Mouse (Mus musculus) hindbrain, embryonic 15.5 days (tissue): ENCODE results near the gene Sord. TPM values are rescaled to one million over a fixed set of nuclear protein-coding genes. Genes with fewer than 3 reads are reported as not detected.

Experiments
- ATAC-seq: fragments of 200-750 bp; cut with Nextera tagmentation; 2 replicates; pipeline ENCODE4 v1.8.0; 2017; ENCODE audit warnings: low read depth, moderate number of reproducible peaks, moderate TSS enrichment; ENCODE audit not compliant: low FRiP score
- H3K27ac ChIP-seq: fragments of 300-500 bp; sonication (generic); replicated peaks from 2 replicates; pipeline ENCODE4 v1.5.1; 2015; ENCODE audit warnings: mild to moderate bottlenecking, inconsistent platforms
- H3K27me3 ChIP-seq: fragments of 300-500 bp; sonication (generic); 2 replicates; pipeline ENCODE4 v1.6.1; 2015; ENCODE audit warnings: control low read depth, inconsistent platforms
- H3K36me3 ChIP-seq: fragments of 300-500 bp; sonication (generic); 2 replicates; pipeline ENCODE4 v1.6.1; 2015; ENCODE audit warnings: control low read depth, inconsistent platforms
- H3K4me1 ChIP-seq: fragments of 300-500 bp; sonication (generic); replicated peaks from 2 replicates; pipeline ENCODE4 v1.6.1; 2015; ENCODE audit warnings: control low read depth, inconsistent platforms
- H3K4me2 ChIP-seq: fragments of 300-500 bp; sonication (generic); 2 replicates; pipeline ENCODE4 v1.6.1; 2015; ENCODE audit warnings: moderate library complexity, mild to moderate bottlenecking, inconsistent platforms
- H3K4me3 ChIP-seq: fragments of 300-500 bp; sonication (generic); 2 replicates; pipeline ENCODE4 v1.5.1; 2015; ENCODE audit warnings: mild to moderate bottlenecking, inconsistent platforms
- H3K9ac ChIP-seq: fragments of 300-500 bp; sonication (generic); 2 replicates; pipeline ENCODE4 v1.6.1; 2015; ENCODE audit warnings: inconsistent platforms
- H3K9me3 ChIP-seq: fragments of 300-500 bp; sonication (generic); 2 replicates; pipeline ENCODE4 v1.6.1; 2016; ENCODE audit warnings: control low read depth, inconsistent platforms
- WGBS: fragments of 180-500 bp; shearing (Covaris S2); methylation state at CpG from one replicate; pipeline ENCODE4 v1.1.7; 2015; 5-methylcytosine and 5-hydroxymethylcytosine counted together
- polyA plus RNA-seq: library from polyadenylated mRNA; unstranded; fragments of >200 nt; fragmentation: Nextera tagmentation; extraction: Ambion mirVana; gene quantifications from 2 replicates; pipeline ENCODE4 v1.2.1, GENCODE M21; 2015

Sord gene
- polyA plus RNA-seq, 1 experiment from 2014 or later: 23.7 TPM

- Histone ChIP-seq H3K36me3 (no peaks in the 10 kb centered on the region), H3K4me2 (peak within 1 kb of the TSS; percentile 52), H3K9me3 (no peaks in the 10 kb centered on the region), H3K27me3 (peaks cover 80% of the 10 kb centered on the region), H3K27ac (no peak within 1 kb of the TSS), H3K4me3 (peak within 1 kb of the TSS; percentile 28), H3K4me1 (peaks cover 49% of the 10 kb centered on the region), H3K9ac (peak within 1 kb of the TSS; percentile 2)
- WGBS: 3% methylated on average over 13 of the region's 13 CpGs
- ATAC-seq: no peak
Measured at GRCm38 (mm10) chr2:122298096-122298499, 63.5 kb downstream of the Sord start, which contains the start of gene Duox2. Gene Duox2, minus strand, starts transcription at chr2:122298449.

- 1% methylated on average over 43 of the region's 43 CpGs for WGBS
- Histone ChIP-seq H3K4me1 (peaks cover 49% of the 10 kb centered on the region), H3K27me3 (peaks cover 78% of the 10 kb centered on the region), H3K36me3 (no peaks in the 10 kb centered on the region), H3K4me2 (peak within 1 kb of the TSS; percentile 52), H3K4me3 (peak within 1 kb of the TSS; percentile 28), H3K9me3 (no peaks in the 10 kb centered on the region), H3K9ac (peak within 1 kb of the TSS; percentile 2), H3K27ac (no peak within 1 kb of the TSS)
- no peak for ATAC-seq
Measured at GRCm38 (mm10) chr2:122298596-122299490, 64.3 kb downstream of the Sord start, which contains the start of gene Duoxa2. Gene Duoxa2, plus strand, starts transcription at chr2:122298900.

GRCm38 (mm10) chr2:122299911-122300655 is 65.5 kb downstream of the Sord start:
- Histone ChIP-seq H3K9ac (no peak overlapping the region), H3K4me3 (no peak overlapping the region), H3K9me3 (no peaks in the 10 kb centered on the region), H3K36me3 (no peaks in the 10 kb centered on the region), H3K4me1 (peaks cover 49% of the 10 kb centered on the region), H3K27ac (no peak overlapping the region), H3K27me3 (peaks cover 76% of the 10 kb centered on the region), H3K4me2 (no peak overlapping the region)
- ATAC-seq: no peak
- WGBS: 8% methylated on average over 14 of the region's 14 CpGs

GRCm38 (mm10) chr2:122300656-122301020 is 66.1 kb downstream of the Sord start:
- Histone ChIP-seq H3K4me2 (peak overlapping the region; percentile 88), H3K4me1 (peaks cover 49% of the 10 kb centered on the region), H3K27ac (no peak overlapping the region), H3K9ac (no peak overlapping the region), H3K36me3 (no peaks in the 10 kb centered on the region), H3K9me3 (no peaks in the 10 kb centered on the region), H3K27me3 (peaks cover 71% of the 10 kb centered on the region), H3K4me3 (peak overlapping the region; percentile 38)
- no peak for ATAC-seq
- WGBS: 6% methylated on average over 14 of the region's 14 CpGs

GRCm38 (mm10) chr2:122301081-122301920 is 66.8 kb downstream of the Sord start:
- Histone ChIP-seq H3K9ac (peak overlapping the region; percentile 39), H3K27ac (no peak overlapping the region), H3K4me1 (peaks cover 49% of the 10 kb centered on the region), H3K9me3 (no peaks in the 10 kb centered on the region), H3K4me3 (peak overlapping the region; percentile 38), H3K27me3 (peaks cover 66% of the 10 kb centered on the region), H3K36me3 (no peaks in the 10 kb centered on the region), H3K4me2 (peak overlapping the region; percentile 88)
- WGBS: under 1% methylated on average over 48 of the region's 48 CpGs
- peak; percentile 52 for ATAC-seq

- Histone ChIP-seq H3K27ac (no peak overlapping the region), H3K4me2 (peak overlapping the region; percentile 88), H3K9ac (peak overlapping the region; percentile 39), H3K27me3 (peaks cover 69% of the 10 kb centered on the region), H3K4me1 (peaks cover 44% of the 10 kb centered on the region), H3K36me3 (no peaks in the 10 kb centered on the region), H3K4me3 (peak overlapping the region; percentile 38), H3K9me3 (no peaks in the 10 kb centered on the region)
- WGBS: 8% methylated on average over 23 of the region's 23 CpGs
- no peak for ATAC-seq
Measured at GRCm38 (mm10) chr2:122301921-122302573, 67.5 kb downstream of the Sord start.

GRCm38 (mm10) chr2:122302574-122303241 is 68.2 kb downstream of the Sord start:
- H3K27me3 ChIP-seq: peaks cover 63% of the 10 kb centered on the region
- peak overlapping the region; percentile 88 for H3K4me2 ChIP-seq
- no peak overlapping the region for H3K27ac ChIP-seq
- ATAC-seq: peak; percentile 59; the same call in 1 of the 2 replicates
- H3K9ac ChIP-seq: no peak overlapping the region
- 11% methylated on average over 9 of the region's 9 CpGs for WGBS
- H3K36me3 ChIP-seq: no peaks in the 10 kb centered on the region
- peaks cover 38% of the 10 kb centered on the region for H3K4me1 ChIP-seq
- no peaks in the 10 kb centered on the region for H3K9me3 ChIP-seq
- 0 out of 2 replicates have a peak overlapping the region, but pooled peaks have one; percentile 38 for H3K4me3 ChIP-seq

GRCm38 (mm10) chr2:122304544-122304943 is 70.0 kb downstream of the Sord start:
- Histone ChIP-seq H3K27ac (no peak overlapping the region), H3K27me3 (peaks cover 45% of the 10 kb centered on the region), H3K4me1 (peaks cover 21% of the 10 kb centered on the region), H3K36me3 (no peaks in the 10 kb centered on the region), H3K9me3 (no peaks in the 10 kb centered on the region), H3K4me3 (no peak overlapping the region), H3K9ac (no peak overlapping the region), H3K4me2 (no peak overlapping the region)
- WGBS: 88% methylated on average over 6 of the region's 6 CpGs
- ATAC-seq: no peak

- H3K9ac ChIP-seq: no peak overlapping the region
- no peak overlapping the region for H3K4me2 ChIP-seq
- H3K9me3 ChIP-seq: no peaks in the 10 kb centered on the region
- H3K27ac ChIP-seq: no peak overlapping the region
- 92% methylated on average over 16 of the region's 16 CpGs for WGBS
- no peaks in the 10 kb centered on the region for H3K36me3 ChIP-seq
- peaks cover 21% of the 10 kb centered on the region for H3K4me1 ChIP-seq
- H3K4me3 ChIP-seq: no peak overlapping the region
- no peak for ATAC-seq
- peaks cover 37% of the 10 kb centered on the region for H3K27me3 ChIP-seq
Measured at GRCm38 (mm10) chr2:122305097-122305892, 70.7 kb downstream of the Sord start.

- H3K9me3 ChIP-seq: no peaks in the 10 kb centered on the region
- no peak overlapping the region for H3K27ac ChIP-seq
- H3K4me2 ChIP-seq: no peak overlapping the region
- H3K9ac ChIP-seq: no peak overlapping the region
- peaks cover 13% of the 10 kb centered on the region for H3K4me1 ChIP-seq
- peak; percentile 23 for ATAC-seq
- H3K4me3 ChIP-seq: no peak overlapping the region
- H3K36me3 ChIP-seq: no peaks in the 10 kb centered on the region
- H3K27me3 ChIP-seq: peaks cover 28% of the 10 kb centered on the region
- 50% methylated on average over 4 of the region's 4 CpGs for WGBS
Measured at GRCm38 (mm10) chr2:122306184-122306583, 71.6 kb downstream of the Sord start.
